21 mouse cellular contexts compared by ENCODE assay signal in the genomic region with DNA sequence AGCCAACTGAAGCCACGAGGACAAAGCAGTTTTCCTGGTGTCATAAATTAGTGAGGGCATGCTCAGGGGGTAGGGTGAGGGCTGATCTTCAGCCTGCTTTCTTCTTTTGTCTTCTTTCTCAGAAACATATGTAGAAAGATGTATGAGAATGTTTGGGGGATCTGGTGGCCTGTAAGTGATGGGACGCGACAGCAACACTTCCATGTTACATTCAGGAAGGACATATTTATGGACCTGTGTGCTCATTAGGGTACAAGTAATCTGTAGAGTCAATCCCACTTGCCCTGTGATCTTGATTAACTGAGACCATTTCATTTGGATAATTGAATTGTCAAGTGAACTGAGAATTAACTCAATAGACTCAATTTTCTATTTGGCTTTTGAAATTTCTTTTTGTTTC.
A peak's percentile ranks its signal among the peaks of the same experiment; 100 is the strongest.
DNase-seq lines count a peak whose midpoint lies in the region; ATAC-seq lines count a peak whose summit lies in the region.
"Had no signal": no experiment of that assay in that cellular context is flagged by ENCODE, and none has a peak within 500 bp of the region (broad histone marks: within the 10 kb centered on the region; RNA-seq: fewer than 3 reads in every experiment).

No protein-coding gene starts in this region.

- H3K4me2 ChIP-seq in embryonic facial prominence, embryonic 14.5 days (ENCODE audit: low read depth, low read length) = no peak overlapping the region
- H3K4me2 ChIP-seq: embryonic facial prominence, embryonic 13.5 days; forebrain, embryonic 12.5 days had no signal

- ATAC-seq in embryonic facial prominence, embryonic 14.5 days (ENCODE audit: low read depth) = no peak
- ATAC-seq: CD4-positive, CD25-positive, alpha-beta regulatory T cell, adult 4 months; forebrain, embryonic 14.5 days; forebrain, embryonic 16.5 days had no signal

- no peak overlapping the region for H3K9ac ChIP-seq in embryonic facial prominence, embryonic 14.5 days (ENCODE audit: low read depth, low read length)
- H3K9ac ChIP-seq: embryonic facial prominence, embryonic 13.5 days; forebrain, embryonic 12.5 days had no signal

- no peak overlapping the region for H3K27ac ChIP-seq in embryonic facial prominence, embryonic 14.5 days (replicated peaks; ENCODE audit: low read depth, low read length)
- H3K27ac ChIP-seq in embryonic facial prominence, embryonic 10.5 days (replicated peaks) = no peak overlapping the region
- H3K27ac ChIP-seq: embryonic facial prominence, embryonic 13.5 days; forebrain, embryonic 12.5 days had no signal

- no peaks in the 10 kb centered on the region for H3K9me3 ChIP-seq in embryonic facial prominence, embryonic 14.5 days (ENCODE audit: control insufficient read depth, low read length)
- H3K9me3 ChIP-seq in embryonic facial prominence, embryonic 10.5 days = no peaks in the 10 kb centered on the region
- H3K9me3 ChIP-seq: embryonic facial prominence, embryonic 13.5 days; forebrain, embryonic 12.5 days had no signal

- no peaks in the 10 kb centered on the region for H3K36me3 ChIP-seq in embryonic facial prominence, embryonic 14.5 days (ENCODE audit: control insufficient read depth, insufficient read depth, low read length)
- H3K36me3 ChIP-seq in embryonic facial prominence, embryonic 10.5 days (replicated peaks) = no peaks in the 10 kb centered on the region
- H3K36me3 ChIP-seq: embryonic facial prominence, embryonic 13.5 days; forebrain, embryonic 12.5 days; G1E had no signal

- no peak overlapping the region for H3K4me3 ChIP-seq in embryonic facial prominence, embryonic 14.5 days (ENCODE audit: low read depth, low read length)
- no peak overlapping the region for H3K4me3 ChIP-seq in embryonic facial prominence, embryonic 10.5 days
- H3K4me3 ChIP-seq: embryonic facial prominence, embryonic 13.5 days; forebrain, embryonic 12.5 days had no signal

- WGBS in embryonic facial prominence, embryonic 14.5 days = 90% methylated on average over 3 of the region's 3 CpGs
- WGBS in embryonic facial prominence, embryonic 10.5 days = 90% methylated on average over 3 of the region's 3 CpGs

- no peaks in the 10 kb centered on the region for H3K27me3 ChIP-seq in embryonic facial prominence, embryonic 14.5 days (replicated peaks; ENCODE audit: control insufficient read depth, insufficient read depth, low read length)
- H3K27me3 ChIP-seq in embryonic facial prominence, embryonic 10.5 days (replicated peaks; ENCODE audit: low read depth, poor library complexity, severe bottlenecking) = no peaks in the 10 kb centered on the region
- H3K27me3 ChIP-seq: embryonic facial prominence, embryonic 13.5 days; forebrain, embryonic 12.5 days had no signal

- peak; percentile 9 for DNase-seq in embryonic facial prominence, embryonic 14.5 days (ENCODE audit: low spot score)
- DNase-seq in embryonic facial prominence, embryonic 10.5 days (ENCODE audit: low spot score) = no peak
- peak; percentile 12 for DNase-seq in Muller cell, postnatal 12 days (ENCODE audit: inconsistent ontology term)
- peak; percentile 71 for DNase-seq in retina, postnatal 1 day
- DNase-seq in cerebellum, postnatal 4 days (ENCODE audit: low spot score in 2 of 2) = no peak
- DNase-seq: adrenal gland, adult 2 months; adrenal gland, postnatal 10 days; adrenal gland, postnatal 25 days; B cell, adult 2 months; cerebellum, adult 11 months; cerebellum, adult 18-20 months; cerebellum, adult 8-10 months; cerebellum, adult 9-11 months; cerebellum, postnatal 14 days; cerebellum, postnatal 36 days had no signal

- no peaks in the 10 kb centered on the region for H3K4me1 ChIP-seq in embryonic facial prominence, embryonic 14.5 days (ENCODE audit: control insufficient read depth, insufficient read depth, low read length)
- H3K4me1 ChIP-seq in embryonic facial prominence, embryonic 10.5 days = no peaks in the 10 kb centered on the region
- H3K4me1 ChIP-seq: embryonic facial prominence, embryonic 13.5 days; forebrain, embryonic 12.5 days had no signal

Comparison
In these comparisons a context has a peak if more than half of its experiments do, and no peak if none do; other contexts are left out.
1. DNase-seq: peak in embryonic facial prominence, embryonic 14.5 days (single experiment), Muller cell, postnatal 12 days (single experiment) and retina, postnatal 1 day (single experiment); none in embryonic facial prominence, embryonic 10.5 days (single experiment) and cerebellum, postnatal 4 days (0 of 2).